Comparison of ENCODE assay signal across 9 mouse cellular contexts in genomic region chr1:71837764-71838163, GRCm38 (mm10).
A peak's percentile ranks its signal among the peaks of the same experiment; 100 is the strongest.
DNase-seq lines count a peak whose midpoint lies in the region; ATAC-seq and TF ChIP-seq lines count a peak whose summit lies in the region.
"Had no signal": no experiment of that assay in that cellular context is flagged by ENCODE, and none has a peak within 500 bp of the region (broad histone marks: within the 10 kb centered on the region; RNA-seq: fewer than 3 reads in every experiment).

No protein-coding gene starts in this region.

- H3K79me2 ChIP-seq in heart, adult 2 months (replicated peaks; ENCODE audit: control insufficient read depth, insufficient read depth, low read length) = no peaks in the 10 kb centered on the region

- H3K27ac ChIP-seq in heart, embryonic 10.5 days = 0 out of 2 replicates have a peak overlapping the region, but pooled peaks have one; percentile 25
- no peak overlapping the region for H3K27ac ChIP-seq in heart, adult 2 months
- no peak overlapping the region for H3K27ac ChIP-seq in embryonic facial prominence, embryonic 11.5 days (replicated peaks; ENCODE audit: low read depth, low read length)
- 0 out of 2 replicates have a peak overlapping the region, but pooled peaks have one; percentile 72 for H3K27ac ChIP-seq in intestine, embryonic 16.5 days (ENCODE audit: low read length)
- H3K27ac ChIP-seq: macrophage had no signal

- no peak for TF ChIP-seq CTCF in heart, adult 2 months (IDR thresholded peaks at IDR 0.05)

- H3K4me3 ChIP-seq in heart, embryonic 10.5 days = no peak overlapping the region
- H3K4me3 ChIP-seq in heart, adult 2 months = no peak overlapping the region
- no peak overlapping the region for H3K4me3 ChIP-seq in embryonic facial prominence, embryonic 11.5 days (ENCODE audit: low read depth, low read length)
- peak overlapping the region; percentile 27 for H3K4me3 ChIP-seq in intestine, embryonic 16.5 days (ENCODE audit: low read length)

- no peak overlapping the region for H3K9ac ChIP-seq in heart, adult 2 months (ENCODE audit: low read depth, low read length)
- H3K9ac ChIP-seq in embryonic facial prominence, embryonic 11.5 days (replicated peaks; ENCODE audit: low read length) = no peak overlapping the region
- peak overlapping the region; percentile 58 for H3K9ac ChIP-seq in intestine, embryonic 16.5 days (ENCODE audit: low read depth, low read length)

- intact Hi-C loops in heart, adult 2 months (cut with DNase I) = no loop called here

- no peaks in the 10 kb centered on the region; the same call in 1 of the 2 replicates for H3K4me1 ChIP-seq in heart, embryonic 10.5 days
- no peaks in the 10 kb centered on the region for H3K4me1 ChIP-seq in heart, adult 2 months (ENCODE audit: control insufficient read depth, insufficient read depth, low read length)
- no peaks in the 10 kb centered on the region for H3K4me1 ChIP-seq in embryonic facial prominence, embryonic 11.5 days (ENCODE audit: control insufficient read depth, insufficient read depth, low read length)
- no peaks in the 10 kb centered on the region; the same call in 1 of the 2 replicates for H3K4me1 ChIP-seq in intestine, embryonic 16.5 days (ENCODE audit: control insufficient read depth, insufficient read depth, low read length)

- H3K4me2 ChIP-seq in embryonic facial prominence, embryonic 11.5 days (ENCODE audit: low read depth, low read length) = no peak overlapping the region
- H3K4me2 ChIP-seq in intestine, embryonic 16.5 days (ENCODE audit: low read depth, low read length) = peak overlapping the region; percentile 46

- H3K9me3 ChIP-seq in heart, embryonic 10.5 days = no peaks in the 10 kb centered on the region
- no peaks in the 10 kb centered on the region for H3K9me3 ChIP-seq in embryonic facial prominence, embryonic 11.5 days (replicated peaks; ENCODE audit: control insufficient read depth, low read length)
- 0 out of 2 replicates have a peak, but pooled peaks cover 7% of the 10 kb centered on the region for H3K9me3 ChIP-seq in intestine, embryonic 16.5 days (ENCODE audit: control insufficient read depth, low read length)

- WGBS in heart, embryonic 10.5 days = 64% methylated on average over 12 of the region's 12 CpGs
- WGBS in heart, adult 2 months = 75% methylated on average over 12 of the region's 12 CpGs
- WGBS in embryonic facial prominence, embryonic 11.5 days = 39% methylated on average over 12 of the region's 12 CpGs
- WGBS in intestine, embryonic 16.5 days = 33% methylated on average over 12 of the region's 12 CpGs

- TF ChIP-seq EP300 in heart, adult 2 months (IDR thresholded peaks at IDR 0.05; ENCODE audit: insufficient read depth, low read depth, low read length) = no peak

- peak; percentile 65 for ATAC-seq in embryonic facial prominence, embryonic 11.5 days (replicated peaks; ENCODE audit: insufficient number of reproducible peaks, low FRiP score, low TSS enrichment, low read depth)
- peak; percentile 85 for ATAC-seq in intestine, embryonic 16.5 days

- DNase-seq in heart, embryonic 10.5 days (ENCODE audit: low spot score) = peak; percentile 68
- DNase-seq in heart, adult 2 months = no peak
- peak; percentile 45 for DNase-seq in embryonic facial prominence, embryonic 11.5 days (ENCODE audit: low spot score)
- peak; percentile 71 for DNase-seq in mesoderm, embryonic 11.5 days (ENCODE audit: low read depth, low spot score)
- DNase-seq in gastrocnemius, adult 8-10 months (ENCODE audit: low spot score in 2 of 2) = no peak
- DNase-seq in right cerebral cortex, adult 18-20 months = no peak
- no peak for DNase-seq in urinary bladder, postnatal 25 days (ENCODE audit: low spot score)

- H3K27me3 ChIP-seq in heart, embryonic 10.5 days (ENCODE audit: insufficient read depth, poor library complexity, severe bottlenecking) = no peaks in the 10 kb centered on the region
- H3K27me3 ChIP-seq in heart, adult 2 months (ENCODE audit: control insufficient read depth, insufficient read depth, low read length) = no peaks in the 10 kb centered on the region
- H3K27me3 ChIP-seq in embryonic facial prominence, embryonic 11.5 days (ENCODE audit: control insufficient read depth, insufficient read depth, low read length) = no peaks in the 10 kb centered on the region
- no peaks in the 10 kb centered on the region for H3K27me3 ChIP-seq in intestine, embryonic 16.5 days (replicated peaks; ENCODE audit: control insufficient read depth, insufficient read depth, low read length)

- no peaks in the 10 kb centered on the region for H3K36me3 ChIP-seq in heart, embryonic 10.5 days
- H3K36me3 ChIP-seq in heart, adult 2 months (ENCODE audit: control insufficient read depth, insufficient read depth, low read length) = no peaks in the 10 kb centered on the region
- H3K36me3 ChIP-seq in embryonic facial prominence, embryonic 11.5 days (replicated peaks; ENCODE audit: control insufficient read depth, insufficient read depth, low read depth, low read length) = no peaks in the 10 kb centered on the region
- H3K36me3 ChIP-seq in intestine, embryonic 16.5 days (ENCODE audit: control insufficient read depth, insufficient read depth, low read length) = no peaks in the 10 kb centered on the region

- no peak for TF ChIP-seq POLR2A in heart, adult 2 months (IDR thresholded peaks at IDR 0.05; ENCODE audit: insufficient read depth, low read depth, low read length)

Comparison
In these comparisons a context has a peak if more than half of its experiments do, and no peak if none do; other contexts are left out.
1. DNase-seq: peak in heart, embryonic 10.5 days (single experiment), embryonic facial prominence, embryonic 11.5 days (single experiment) and mesoderm, embryonic 11.5 days (single experiment); none in heart, adult 2 months (0 of 2), gastrocnemius, adult 8-10 months (0 of 2), right cerebral cortex, adult 18-20 months (single experiment) and urinary bladder, postnatal 25 days (single experiment).
2. H3K27ac ChIP-seq: peak in heart, embryonic 10.5 days (single experiment) and intestine, embryonic 16.5 days (single experiment); none in heart, adult 2 months (single experiment) and embryonic facial prominence, embryonic 11.5 days (single experiment).